Mouse (Mus musculus): ENCODE measurements around the gene Ogfod1. TPM values are rescaled to one million over a fixed set of nuclear protein-coding genes. Genes with fewer than 3 reads are reported as not detected.

Gene Ogfod1
- polyA plus RNA-seq (2021; fragmentation: Nextera tagmentation) = 45.5 and 56.9 TPM in 2 replicates
- long read RNA-seq, experiment 1, full-length matches to known transcripts = 76 of 135 reads
- long read RNA-seq, experiment 1, partial matches to known transcripts = 28 of 135 reads
- long read RNA-seq, experiment 1, other reads (novel, unspliced or antisense) = 31 of 135 reads
- long read RNA-seq, experiment 2, full-length matches to known transcripts = 12 of 36 reads
- long read RNA-seq, experiment 2, partial matches to known transcripts = 10 of 36 reads
- long read RNA-seq, experiment 2, other reads (novel, unspliced or antisense) = 14 of 36 reads

DNA sequence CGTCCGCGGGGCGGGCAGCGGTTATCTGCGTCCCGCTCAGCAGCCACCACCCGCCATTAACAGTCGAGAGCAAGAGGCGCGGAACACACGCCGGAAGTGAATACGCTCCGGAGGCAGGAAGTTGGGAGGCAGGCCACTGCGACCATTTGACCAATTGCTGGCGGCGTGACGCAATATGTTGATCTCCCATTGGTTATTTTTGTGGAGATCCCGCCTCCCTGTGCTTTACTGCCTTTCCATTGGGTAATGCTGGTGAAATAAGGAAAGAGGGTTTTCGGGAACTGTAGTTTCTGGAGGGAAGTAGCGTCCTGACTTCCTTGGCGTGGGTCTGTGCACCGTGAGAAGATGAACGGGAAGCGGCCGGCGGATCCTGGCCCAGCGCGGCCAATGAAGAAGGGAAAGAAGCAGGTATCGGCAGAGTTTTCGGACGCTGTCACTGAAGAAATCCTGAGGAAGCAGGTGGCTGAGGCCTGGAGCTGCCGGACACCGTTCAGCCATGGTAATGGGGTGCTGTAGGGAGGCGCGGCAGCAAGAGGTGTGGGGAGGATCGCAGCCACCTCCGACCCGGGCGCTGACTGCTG, at the start of gene Ogfod1, which contains the start of gene Nudt21:
Gene Ogfod1 (plus strand): TSS at position 255 of the 581 bp plus-strand sequence.
Gene Nudt21 (minus strand): TSS at position 88 of the 581 bp plus-strand sequence.

GRCm38 (mm10) chr8:94012013-94012951, 24.7 kb upstream of the Ogfod1 start, which contains the start of gene Amfr:
TSS of gene Amfr (minus strand) at chr8:94012842.

GRCm38 (mm10) chr8:94098081-94098974, 61.3 kb downstream of the Ogfod1 start, which contains the start of gene Bbs2:
TSS of gene Bbs2 (minus strand) at chr8:94098928.

Other genes starting within 250 kb of the Ogfod1 start
- 142 and 252 TPM in 2 replicates for gene Gnao1, start 227.2 kb upstream of the Ogfod1 start, polyA plus RNA-seq (2021; fragmentation: Nextera tagmentation)
- gene Amfr, start 24.4 kb upstream of the Ogfod1 start, polyA plus RNA-seq (2021; fragmentation: Nextera tagmentation) = 37.2 and 80.5 TPM in 2 replicates
- gene Nudt21, start 167 bp upstream of the Ogfod1 start, polyA plus RNA-seq (2021; fragmentation: Nextera tagmentation) = 26.4 and 27.2 TPM in 2 replicates
- gene Bbs2, start 61.7 kb downstream of the Ogfod1 start, polyA plus RNA-seq (2021; fragmentation: Nextera tagmentation) = 11.4 and 11.5 TPM in 2 replicates
- not detected in 2 replicates for gene Mt4, start 100.0 kb downstream of the Ogfod1 start, polyA plus RNA-seq (2021; fragmentation: Nextera tagmentation)
- gene Mt3, start 115.4 kb downstream of the Ogfod1 start, polyA plus RNA-seq (2021; fragmentation: Nextera tagmentation) = 1,224 and 1,264 TPM in 2 replicates
- 241 and 320 TPM in 2 replicates for gene Mt2, start 135.5 kb downstream of the Ogfod1 start, polyA plus RNA-seq (2021; fragmentation: Nextera tagmentation)
- 1,102 and 1,154 TPM in 2 replicates for gene Mt1, start 141.9 kb downstream of the Ogfod1 start, polyA plus RNA-seq (2021; fragmentation: Nextera tagmentation)
- gene Nup93, start 177.4 kb downstream of the Ogfod1 start, polyA plus RNA-seq (2021; fragmentation: Nextera tagmentation) = 8.2 and 9.8 TPM in 2 replicates